Mouse (Mus musculus) T-helper 1 cell (primary cell): ENCODE results near the gene Chst10.

ENCODE experiments used
- in situ Hi-C: fragments of 300-600 bp; cut with MboI, MseI; formaldehyde crosslinking; loops from one replicate; pipeline ENCODE4 v1.15.1; 2025; ENCODE audit warnings: high pct_unique_total_duplicates

The Chst10 gene

GRCm38 (mm10) chr1:38897431-38898248 is at the start of gene Chst10:
TSS of gene Chst10 (minus strand) at chr1:38898161.
- in situ Hi-C loops, result no loop called here

GRCm38 (mm10) chr1:38939608-38940007 is 41.6 kb upstream of the Chst10 start:
- in situ Hi-C loops, result loop anchor here (5.0 kb wide), 1 partner anchor 72 kb away; no protein-coding TSS in a partner anchor

GRCm38 (mm10) chr1:38938849-38939248 is 40.9 kb upstream of the Chst10 start, which contains the start of gene Nms:
TSS of gene Nms (plus strand) at chr1:38939149.
- in situ Hi-C loops, result no loop called here

GRCm38 (mm10) chr1:38936780-38937179 is 38.8 kb upstream of the Chst10 start:
- in situ Hi-C loops, result no loop called here

DNA sequence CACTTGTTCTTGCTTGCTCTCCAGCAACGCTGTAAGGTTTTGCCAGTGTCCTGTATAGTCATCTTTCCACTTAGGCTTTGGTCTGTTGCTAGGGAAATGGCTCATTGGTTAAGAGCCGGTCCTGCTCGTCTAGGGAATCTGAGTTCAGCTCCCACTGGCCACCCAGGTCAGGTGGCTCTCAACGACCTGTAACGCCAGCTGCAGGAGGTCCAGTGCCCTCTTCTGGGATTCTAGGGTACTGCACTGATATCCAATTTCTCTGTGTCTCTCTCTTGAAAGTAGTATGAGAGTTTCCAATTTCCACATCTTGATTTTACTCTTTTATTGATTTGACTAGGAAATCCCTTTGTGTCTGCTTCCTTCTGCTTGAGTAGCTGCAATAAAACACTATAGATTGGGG is 36.7 kb upstream of the Chst10 start:
- in situ Hi-C loops, result no loop called here

GRCm38 (mm10) chr1:38930767-38931166 is 32.8 kb upstream of the Chst10 start:
- in situ Hi-C loops, result no loop called here

DNA sequence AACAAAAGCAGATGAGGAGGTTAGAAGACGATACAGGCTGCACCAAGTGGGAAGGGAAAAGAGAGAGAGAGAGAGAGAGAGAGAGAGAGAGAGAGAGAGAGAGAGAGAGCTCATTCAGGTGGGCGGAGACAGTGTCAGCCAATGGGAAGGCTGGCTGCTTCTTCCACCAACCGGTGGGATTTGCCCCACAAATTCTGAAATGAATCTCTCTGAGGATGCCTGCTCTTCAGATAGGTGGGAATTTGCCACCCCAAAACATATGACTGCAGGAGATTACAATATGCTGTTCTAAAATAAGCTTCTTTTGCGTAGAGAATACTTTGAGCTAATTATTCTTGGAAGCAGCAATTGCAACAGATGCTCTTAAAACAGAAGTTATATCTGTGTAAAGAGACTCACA is 31.5 kb upstream of the Chst10 start:
- in situ Hi-C loops, result no loop called here

- in situ Hi-C loops, result no loop called here
Observed at GRCm38 (mm10) chr1:38928996-38929395, 31.0 kb upstream of the Chst10 start.

DNA sequence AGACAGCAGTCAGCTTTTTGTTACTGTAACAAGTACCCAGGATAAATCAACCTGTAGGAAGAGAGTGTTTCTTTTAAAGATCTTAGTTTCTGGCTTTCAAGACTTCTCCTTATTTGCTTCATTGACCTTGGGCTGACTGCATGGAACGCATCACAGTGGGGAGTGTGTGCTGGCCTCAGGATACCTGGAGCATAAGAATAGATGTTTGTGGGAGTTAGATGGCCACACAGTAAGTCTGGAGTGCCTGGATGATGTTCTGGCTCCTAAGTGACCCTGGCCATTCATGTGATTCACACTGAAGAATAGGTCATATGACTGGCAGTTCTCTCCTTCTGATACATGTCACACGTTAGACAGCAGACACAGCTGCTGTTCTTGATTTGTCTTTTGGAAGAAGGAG is 6.0 kb upstream of the Chst10 start:
- in situ Hi-C loops, result no loop called here

- in situ Hi-C loops, result no loop called here
Observed at GRCm38 (mm10) chr1:38902571-38902970, 4.6 kb upstream of the Chst10 start.

DNA sequence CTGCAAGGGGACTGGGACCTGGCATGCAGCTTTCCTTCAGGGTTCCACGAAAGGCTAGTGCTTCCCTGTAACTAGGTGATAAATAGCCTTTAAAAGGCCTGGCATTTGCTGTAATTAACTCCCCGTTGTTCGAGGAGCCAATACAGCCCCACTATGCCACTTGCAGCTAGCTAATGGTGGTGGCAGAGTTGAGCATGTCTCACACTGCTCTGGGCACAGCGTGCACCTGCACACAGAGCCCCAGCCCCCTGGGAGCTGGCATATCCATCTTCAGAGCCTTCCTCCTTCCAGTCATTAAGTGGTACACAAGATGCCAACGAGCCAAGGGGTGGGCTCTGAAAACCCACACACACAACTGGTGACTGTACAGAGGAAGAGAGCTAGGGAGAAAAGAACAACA is 4.9 kb downstream of the Chst10 start:
- in situ Hi-C loops, result no loop called here

- in situ Hi-C loops, result no loop called here
Observed at GRCm38 (mm10) chr1:38891444-38891843, 6.5 kb downstream of the Chst10 start.

DNA sequence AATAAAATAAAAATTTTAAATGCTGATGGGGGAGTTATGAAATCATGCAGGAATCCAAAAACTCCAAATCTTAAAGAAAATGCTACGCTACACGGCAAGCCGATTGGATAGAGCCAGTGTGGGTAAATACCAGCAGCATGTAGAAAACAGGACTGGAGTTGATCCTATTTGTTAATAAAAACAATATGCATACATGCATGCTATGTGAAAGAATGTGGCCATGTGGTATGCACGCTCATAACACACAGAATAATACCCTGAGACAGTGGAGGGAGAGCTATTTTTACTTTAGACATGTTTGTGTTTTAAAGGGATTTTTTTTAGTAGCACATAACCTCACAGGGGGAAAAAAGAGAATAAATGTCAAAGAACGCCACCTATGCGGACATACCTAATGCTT is 9.2 kb downstream of the Chst10 start:
- in situ Hi-C loops, result no loop called here

DNA sequence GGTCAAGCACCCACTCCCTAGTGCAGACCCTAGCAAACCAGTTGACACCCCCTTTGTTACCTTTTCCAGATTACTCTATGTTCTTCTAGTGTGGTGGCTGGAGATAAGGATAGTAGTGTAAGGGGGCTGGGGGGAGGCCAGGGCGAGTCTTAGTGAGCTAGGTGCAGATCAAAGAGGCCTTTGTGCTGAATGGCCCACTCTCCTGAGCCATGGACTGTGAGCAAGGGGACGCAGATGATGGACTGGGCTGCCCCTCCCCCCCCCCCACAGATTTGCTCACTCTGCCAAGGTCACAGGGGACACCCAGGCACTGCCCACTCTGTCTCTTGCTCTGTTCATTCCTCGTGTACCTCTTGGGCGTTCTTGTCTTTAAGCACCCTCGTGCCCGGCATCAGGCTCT is 10.9 kb downstream of the Chst10 start:
- in situ Hi-C loops, result no loop called here

- in situ Hi-C loops, result no loop called here
Observed at GRCm38 (mm10) chr1:38886602-38887001, 11.4 kb downstream of the Chst10 start.

GRCm38 (mm10) chr1:38885956-38886355 is 12.0 kb downstream of the Chst10 start:
- in situ Hi-C loops, result no loop called here

GRCm38 (mm10) chr1:38883766-38884165 is 14.2 kb downstream of the Chst10 start:
- in situ Hi-C loops, result no loop called here

- in situ Hi-C loops, result no loop called here
Observed at GRCm38 (mm10) chr1:38882746-38883145, 15.2 kb downstream of the Chst10 start.

DNA sequence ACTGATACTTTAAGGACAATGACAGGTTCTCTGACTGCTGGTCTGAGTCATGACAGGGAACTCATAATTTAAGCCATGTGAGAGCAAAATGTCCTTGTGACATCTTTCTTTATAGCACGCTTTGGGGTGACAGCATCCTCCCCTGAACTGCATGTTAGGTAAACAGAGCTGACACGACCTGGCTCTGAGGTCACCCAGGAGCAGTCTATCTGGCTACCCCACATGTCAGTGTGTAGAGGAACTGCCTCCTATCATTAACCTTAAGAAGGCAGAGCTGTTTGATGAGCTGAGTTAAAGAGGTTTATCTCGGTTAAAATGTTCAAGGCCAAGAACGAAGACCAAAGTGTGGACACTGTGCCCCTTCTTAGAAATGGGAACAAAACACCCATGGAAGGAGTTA is 16.6 kb downstream of the Chst10 start:
- in situ Hi-C loops, result no loop called here

- in situ Hi-C loops, result no loop called here
Observed at GRCm38 (mm10) chr1:38876671-38877382, 21.1 kb downstream of the Chst10 start.

GRCm38 (mm10) chr1:38873911-38874310 is 24.1 kb downstream of the Chst10 start:
- in situ Hi-C loops, result no loop called here

GRCm38 (mm10) chr1:38871834-38872233 is 26.1 kb downstream of the Chst10 start:
- in situ Hi-C loops, result no loop called here
